Mouse (Mus musculus): Measurements from ENCODE around the gene Zfp770. TPM values are rescaled to one million over a fixed set of nuclear protein-coding genes. Genes with fewer than 3 reads are reported as not detected.

The Zfp770 gene
- polyA plus RNA-seq, 1 experiment, result 1.7 TPM

- no peak for TF ChIP-seq E2F4 (IDR thresholded peaks at IDR 0.05; ENCODE audit: insufficient read depth)
- TF ChIP-seq POLR2A (IDR thresholded peaks at IDR 0.05; ENCODE audit: insufficient read length, low read depth), result no peak
- TF ChIP-seq POLR2AphosphoS2 (IDR thresholded peaks at IDR 0.05; ENCODE audit: insufficient read length, low read depth), result no peak
- no peak for TF ChIP-seq MYOG (IDR thresholded peaks at IDR 0.05; ENCODE audit: control insufficient read depth in 1 of 3, insufficient read depth in 1 of 3, insufficient read length in 2 of 3, low read depth in 2 of 3)
- no peak for TF ChIP-seq MYOD1 (IDR thresholded peaks at IDR 0.05; ENCODE audit: control insufficient read depth in 1 of 3, insufficient read length in 2 of 3, low read depth in 2 of 3)
- no peak for TF ChIP-seq SRF (IDR thresholded peaks at IDR 0.05; ENCODE audit: control insufficient read depth, insufficient read length, low read depth)
Observed at GRCm38 (mm10) chr2:114235584-114235983, 34.3 kb upstream of the Zfp770 start.

GRCm38 (mm10) chr2:114231248-114231647 lies 30.0 kb upstream of the Zfp770 start:
- no peak for TF ChIP-seq USF1 (IDR thresholded peaks at IDR 0.05; ENCODE audit: low read depth)
- no peak for TF ChIP-seq E2F4 (IDR thresholded peaks at IDR 0.05; ENCODE audit: insufficient read depth)
- no peak for TF ChIP-seq REST (IDR thresholded peaks at IDR 0.05; ENCODE audit: insufficient read depth, insufficient read length)
- no peak for TF ChIP-seq MYOD1 (IDR thresholded peaks at IDR 0.05; ENCODE audit: control insufficient read depth in 1 of 3, insufficient read length in 2 of 3, low read depth in 2 of 3)
- no peak for TF ChIP-seq MYOG (IDR thresholded peaks at IDR 0.05; ENCODE audit: control insufficient read depth in 1 of 3, insufficient read depth in 1 of 3, insufficient read length in 2 of 3, low read depth in 2 of 3)
- TF ChIP-seq SRF (IDR thresholded peaks at IDR 0.05; ENCODE audit: control insufficient read depth, insufficient read length, low read depth), result no peak
- no peak for TF ChIP-seq TCF3 (IDR thresholded peaks at IDR 0.05; ENCODE audit: insufficient read length, low read depth)
- no peaks in the 10 kb centered on the region for H3K27me3 ChIP-seq (ENCODE audit: control insufficient read depth, insufficient read depth, insufficient read length)

More at GRCm38 (mm10) chr2:114235584-114235983, 34.3 kb upstream of the Zfp770 start:
- Histone ChIP-seq H3K4me2 (ENCODE audit: low read depth) (no peak overlapping the region), H3K4me3 (no peak overlapping the region), H3K79me2 (ENCODE audit: control insufficient read depth, insufficient read depth) (no peaks in the 10 kb centered on the region), H3K36me3 (ENCODE audit: control insufficient read depth, insufficient read depth) (no peaks in the 10 kb centered on the region), H3ac (ENCODE audit: control insufficient read depth, insufficient read length) (no peak overlapping the region), H3K27me3 (ENCODE audit: control insufficient read depth, insufficient read depth, insufficient read length) (no peaks in the 10 kb centered on the region)

GRCm38 (mm10) chr2:114228672-114229071 lies 27.4 kb upstream of the Zfp770 start:
- Histone ChIP-seq H3K36me3 (ENCODE audit: control insufficient read depth, insufficient read depth) (no peaks in the 10 kb centered on the region), H3K4me3 (no peak overlapping the region), H3K79me2 (ENCODE audit: control insufficient read depth, insufficient read depth) (no peaks in the 10 kb centered on the region), H3K4me2 (ENCODE audit: low read depth) (no peak overlapping the region), H3K27me3 (ENCODE audit: control insufficient read depth, insufficient read depth, insufficient read length) (no peaks in the 10 kb centered on the region), H3ac (ENCODE audit: control insufficient read depth, insufficient read length) (no peak overlapping the region)
- TF ChIP-seq SRF (IDR thresholded peaks at IDR 0.05; ENCODE audit: control insufficient read depth, insufficient read length, low read depth) (no peak), E2F4 (IDR thresholded peaks at IDR 0.05; ENCODE audit: insufficient read depth) (no peak), REST (IDR thresholded peaks at IDR 0.05; ENCODE audit: insufficient read depth, insufficient read length) (no peak), MYOD1 (IDR thresholded peaks at IDR 0.05; ENCODE audit: control insufficient read depth in 1 of 3, insufficient read length in 2 of 3, low read depth in 2 of 3) (no peak), CEBPB (IDR thresholded peaks at IDR 0.05; ENCODE audit: insufficient read depth, poor library complexity, severe bottlenecking) (no peak), TCF3 (IDR thresholded peaks at IDR 0.05; ENCODE audit: insufficient read length, low read depth) (no peak), TCF12 (IDR thresholded peaks at IDR 0.05; ENCODE audit: insufficient read depth, poor library complexity, severe bottlenecking) (no peak), MYOG (IDR thresholded peaks at IDR 0.05; ENCODE audit: control insufficient read depth in 1 of 3, insufficient read depth in 1 of 3, insufficient read length in 2 of 3, low read depth in 2 of 3) (no peak), POLR2A (IDR thresholded peaks at IDR 0.05; ENCODE audit: insufficient read length, low read depth) (no peak), MAX (IDR thresholded peaks at IDR 0.05; ENCODE audit: low read depth) (no peak), USF1 (IDR thresholded peaks at IDR 0.05; ENCODE audit: low read depth) (no peak), POLR2AphosphoS2 (IDR thresholded peaks at IDR 0.05; ENCODE audit: insufficient read length, low read depth) (no peak)

More at GRCm38 (mm10) chr2:114231248-114231647, 30.0 kb upstream of the Zfp770 start:
- Histone ChIP-seq H3K4me3 (no peak overlapping the region), H3ac (ENCODE audit: control insufficient read depth, insufficient read length) (no peak overlapping the region), H3K4me2 (ENCODE audit: low read depth) (no peak overlapping the region), H3K36me3 (ENCODE audit: control insufficient read depth, insufficient read depth) (no peaks in the 10 kb centered on the region), H3K79me2 (ENCODE audit: control insufficient read depth, insufficient read depth) (no peaks in the 10 kb centered on the region)

GRCm38 (mm10) chr2:114205036-114205435 lies 3.8 kb upstream of the Zfp770 start:
- Histone ChIP-seq H3K79me2 (ENCODE audit: control insufficient read depth, insufficient read depth) (peaks cover 16% of the 10 kb centered on the region), H3K4me2 (ENCODE audit: low read depth) (no peak overlapping the region), H3ac (ENCODE audit: control insufficient read depth, insufficient read length) (no peak overlapping the region), H3K27me3 (ENCODE audit: control insufficient read depth, insufficient read depth, insufficient read length) (peaks cover 5% of the 10 kb centered on the region), H3K4me3 (no peak overlapping the region), H3K36me3 (ENCODE audit: control insufficient read depth, insufficient read depth) (no peaks in the 10 kb centered on the region)
- TF ChIP-seq TCF3 (IDR thresholded peaks at IDR 0.05; ENCODE audit: insufficient read length, low read depth) (no peak), TCF12 (IDR thresholded peaks at IDR 0.05; ENCODE audit: insufficient read depth, poor library complexity, severe bottlenecking) (no peak), POLR2AphosphoS2 (IDR thresholded peaks at IDR 0.05; ENCODE audit: insufficient read length, low read depth) (no peak), MYOG (IDR thresholded peaks at IDR 0.05; ENCODE audit: control insufficient read depth in 1 of 3, insufficient read depth in 1 of 3, insufficient read length in 2 of 3, low read depth in 2 of 3) (no peak), CEBPB (IDR thresholded peaks at IDR 0.05; ENCODE audit: insufficient read depth, poor library complexity, severe bottlenecking) (no peak), MYOD1 (IDR thresholded peaks at IDR 0.05; ENCODE audit: control insufficient read depth in 1 of 3, insufficient read length in 2 of 3, low read depth in 2 of 3) (no peak), SRF (IDR thresholded peaks at IDR 0.05; ENCODE audit: control insufficient read depth, insufficient read length, low read depth) (no peak), MAX (IDR thresholded peaks at IDR 0.05; ENCODE audit: low read depth) (no peak), USF1 (IDR thresholded peaks at IDR 0.05; ENCODE audit: low read depth) (no peak), REST (IDR thresholded peaks at IDR 0.05; ENCODE audit: insufficient read depth, insufficient read length) (no peak), E2F4 (IDR thresholded peaks at IDR 0.05; ENCODE audit: insufficient read depth) (no peak), POLR2A (IDR thresholded peaks at IDR 0.05; ENCODE audit: insufficient read length, low read depth) (no peak)

GRCm38 (mm10) chr2:114201574-114201973 lies 305 bp upstream of the Zfp770 start:
- Histone ChIP-seq H3K79me2 (ENCODE audit: control insufficient read depth, insufficient read depth) (peaks cover 37% of the 10 kb centered on the region), H3K27me3 (ENCODE audit: control insufficient read depth, insufficient read depth, insufficient read length) (peaks cover 2% of the 10 kb centered on the region), H3K36me3 (ENCODE audit: control insufficient read depth, insufficient read depth) (peaks cover 9% of the 10 kb centered on the region), H3ac (ENCODE audit: control insufficient read depth, insufficient read length) (peak overlapping the region; percentile 51), H3K4me3 (peak overlapping the region; percentile 81), H3K4me2 (ENCODE audit: low read depth) (peak overlapping the region; percentile 86)
- TF ChIP-seq REST (IDR thresholded peaks at IDR 0.05; ENCODE audit: insufficient read depth, insufficient read length), result no peak
- TF ChIP-seq TCF3 (IDR thresholded peaks at IDR 0.05; ENCODE audit: insufficient read length, low read depth), result no peak
- no peak for TF ChIP-seq USF1 (IDR thresholded peaks at IDR 0.05; ENCODE audit: low read depth)
- no peak for TF ChIP-seq POLR2AphosphoS2 (IDR thresholded peaks at IDR 0.05; ENCODE audit: insufficient read length, low read depth)
- no peak for TF ChIP-seq SRF (IDR thresholded peaks at IDR 0.05; ENCODE audit: control insufficient read depth, insufficient read length, low read depth)
- no peak for TF ChIP-seq MYOD1 (IDR thresholded peaks at IDR 0.05; ENCODE audit: control insufficient read depth in 1 of 3, insufficient read length in 2 of 3, low read depth in 2 of 3)
- no peak for TF ChIP-seq MAX (IDR thresholded peaks at IDR 0.05; ENCODE audit: low read depth)
- no peak for TF ChIP-seq E2F4 (IDR thresholded peaks at IDR 0.05; ENCODE audit: insufficient read depth)
- TF ChIP-seq TCF12 (IDR thresholded peaks at IDR 0.05; ENCODE audit: insufficient read depth, poor library complexity, severe bottlenecking), result no peak
- TF ChIP-seq POLR2A (IDR thresholded peaks at IDR 0.05; ENCODE audit: insufficient read length, low read depth), result no peak
- no peak for TF ChIP-seq MYOG (IDR thresholded peaks at IDR 0.05; ENCODE audit: control insufficient read depth in 1 of 3, insufficient read depth in 1 of 3, insufficient read length in 2 of 3, low read depth in 2 of 3)
- no peak for TF ChIP-seq CEBPB (IDR thresholded peaks at IDR 0.05; ENCODE audit: insufficient read depth, poor library complexity, severe bottlenecking)

All from myocyte (in vitro differentiated cells).